Mouse (Mus musculus): ENCODE data around the gene Prdm10. TPM values are rescaled to one million over a fixed set of nuclear protein-coding genes. Genes with fewer than 3 reads are reported as not detected.

The Prdm10 gene
- polyA plus RNA-seq, 1 experiment from 2014 or later, result 9.4 TPM

DNA sequence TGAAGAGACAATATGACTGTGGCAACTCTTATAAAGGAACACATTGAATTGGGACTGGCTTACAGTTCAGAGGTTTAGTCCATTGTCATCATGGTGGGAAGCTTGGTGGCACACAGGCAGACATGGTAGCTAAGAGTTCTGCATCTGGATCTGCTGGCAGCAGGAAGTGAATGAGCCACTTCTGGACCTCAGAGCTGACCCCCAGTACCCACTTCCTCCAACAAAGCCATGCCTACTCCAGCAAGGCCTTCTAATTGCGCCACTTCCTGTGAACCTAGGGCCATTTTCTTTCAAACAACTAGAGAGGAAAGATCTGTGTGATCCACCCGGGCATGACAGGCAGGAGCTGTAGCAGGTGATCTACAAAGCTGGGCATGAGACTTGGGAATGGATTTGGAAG is 72.4 kb downstream of the Prdm10 start:
- WGBS, result 80% methylated on average over 2 of the region's 2 CpGs
- Histone ChIP-seq H3K4me2 (ENCODE audit: low read length) (no peak overlapping the region), H3K27me3 (ENCODE audit: control insufficient read depth, insufficient read depth, low read depth, low read length) (no peaks in the 10 kb centered on the region)

DNA sequence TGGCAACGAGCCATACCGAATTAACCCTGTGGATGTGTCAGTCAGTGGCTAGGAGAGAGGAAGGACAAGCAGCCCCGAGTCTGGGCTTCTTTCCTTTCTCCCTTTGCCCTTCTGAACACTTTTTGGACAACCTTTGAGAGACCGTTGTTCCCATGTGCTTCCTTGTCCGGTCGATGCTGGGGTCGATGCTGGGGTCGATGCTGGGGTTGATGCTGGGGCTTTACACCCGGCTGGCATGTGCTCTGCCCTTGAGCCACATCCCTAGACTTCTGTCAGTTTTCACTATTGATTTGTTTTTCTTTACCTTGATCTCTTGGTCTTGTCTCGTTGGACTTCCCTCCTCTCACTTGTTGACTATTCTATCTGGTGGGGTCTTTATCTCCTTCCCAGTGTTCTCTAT is 73.2 kb downstream of the Prdm10 start:
- WGBS, result 87% methylated on average over 10 of the region's 10 CpGs
- Histone ChIP-seq H3K27ac (ENCODE audit: low read length) (no peak overlapping the region), H3K4me2 (ENCODE audit: low read length) (no peak overlapping the region), H3K4me3 (ENCODE audit: low read depth, low read length) (no peak overlapping the region), H3K9me3 (replicated peaks; ENCODE audit: control insufficient read depth, low read length, poor library complexity, severe bottlenecking) (no peaks in the 10 kb centered on the region), H3K4me1 (ENCODE audit: control insufficient read depth, insufficient read depth, low read length) (no peaks in the 10 kb centered on the region), H3K27me3 (ENCODE audit: control insufficient read depth, insufficient read depth, low read depth, low read length) (no peaks in the 10 kb centered on the region), H3K36me3 (ENCODE audit: control insufficient read depth, insufficient read depth, low read length) (peaks cover 17% of the 10 kb centered on the region), H3K9ac (ENCODE audit: low read depth, low read length) (no peak overlapping the region)
- ATAC-seq, result no peak

More for the DNA sequence above, 72.4 kb downstream of the Prdm10 start:
- no peak overlapping the region for H3K27ac ChIP-seq (ENCODE audit: low read length)
- no peaks in the 10 kb centered on the region for H3K4me1 ChIP-seq (ENCODE audit: control insufficient read depth, insufficient read depth, low read length)
- H3K9ac ChIP-seq (ENCODE audit: low read depth, low read length), result no peak overlapping the region
- no peak overlapping the region for H3K4me3 ChIP-seq (ENCODE audit: low read depth, low read length)
- no peaks in the 10 kb centered on the region for H3K9me3 ChIP-seq (replicated peaks; ENCODE audit: control insufficient read depth, low read length, poor library complexity, severe bottlenecking)
- ATAC-seq, result no peak
- peaks cover 17% of the 10 kb centered on the region for H3K36me3 ChIP-seq (ENCODE audit: control insufficient read depth, insufficient read depth, low read length)

DNA sequence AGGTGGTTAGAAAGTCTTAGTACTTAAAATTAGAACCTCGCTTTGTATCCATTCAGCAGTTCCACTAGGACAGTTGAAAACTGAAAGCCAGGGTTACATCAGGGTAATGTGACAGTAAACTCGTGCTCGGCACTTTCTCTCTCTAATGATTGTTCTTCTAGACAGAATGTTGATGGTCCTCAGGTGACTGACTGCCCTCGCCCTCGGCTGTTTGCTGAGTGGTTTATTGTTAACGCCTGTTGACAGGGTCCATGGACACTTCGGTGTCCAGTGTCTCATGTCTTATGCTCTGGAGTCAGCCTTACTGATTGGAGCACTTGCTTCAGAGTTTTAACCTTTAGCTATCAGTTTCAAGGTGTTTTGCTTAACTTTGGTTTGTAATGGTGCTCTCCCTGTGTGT is 73.7 kb downstream of the Prdm10 start:
- Histone ChIP-seq H3K4me3 (ENCODE audit: low read depth, low read length) (no peak overlapping the region), H3K4me2 (ENCODE audit: low read length) (no peak overlapping the region), H3K4me1 (ENCODE audit: control insufficient read depth, insufficient read depth, low read length) (no peaks in the 10 kb centered on the region), H3K27me3 (ENCODE audit: control insufficient read depth, insufficient read depth, low read depth, low read length) (no peaks in the 10 kb centered on the region), H3K36me3 (ENCODE audit: control insufficient read depth, insufficient read depth, low read length) (peaks cover 21% of the 10 kb centered on the region), H3K9me3 (replicated peaks; ENCODE audit: control insufficient read depth, low read length, poor library complexity, severe bottlenecking) (no peaks in the 10 kb centered on the region), H3K27ac (ENCODE audit: low read length) (no peak overlapping the region), H3K9ac (ENCODE audit: low read depth, low read length) (no peak overlapping the region)
- 89% methylated on average over 7 of the region's 7 CpGs for WGBS
- ATAC-seq, result no peak

DNA sequence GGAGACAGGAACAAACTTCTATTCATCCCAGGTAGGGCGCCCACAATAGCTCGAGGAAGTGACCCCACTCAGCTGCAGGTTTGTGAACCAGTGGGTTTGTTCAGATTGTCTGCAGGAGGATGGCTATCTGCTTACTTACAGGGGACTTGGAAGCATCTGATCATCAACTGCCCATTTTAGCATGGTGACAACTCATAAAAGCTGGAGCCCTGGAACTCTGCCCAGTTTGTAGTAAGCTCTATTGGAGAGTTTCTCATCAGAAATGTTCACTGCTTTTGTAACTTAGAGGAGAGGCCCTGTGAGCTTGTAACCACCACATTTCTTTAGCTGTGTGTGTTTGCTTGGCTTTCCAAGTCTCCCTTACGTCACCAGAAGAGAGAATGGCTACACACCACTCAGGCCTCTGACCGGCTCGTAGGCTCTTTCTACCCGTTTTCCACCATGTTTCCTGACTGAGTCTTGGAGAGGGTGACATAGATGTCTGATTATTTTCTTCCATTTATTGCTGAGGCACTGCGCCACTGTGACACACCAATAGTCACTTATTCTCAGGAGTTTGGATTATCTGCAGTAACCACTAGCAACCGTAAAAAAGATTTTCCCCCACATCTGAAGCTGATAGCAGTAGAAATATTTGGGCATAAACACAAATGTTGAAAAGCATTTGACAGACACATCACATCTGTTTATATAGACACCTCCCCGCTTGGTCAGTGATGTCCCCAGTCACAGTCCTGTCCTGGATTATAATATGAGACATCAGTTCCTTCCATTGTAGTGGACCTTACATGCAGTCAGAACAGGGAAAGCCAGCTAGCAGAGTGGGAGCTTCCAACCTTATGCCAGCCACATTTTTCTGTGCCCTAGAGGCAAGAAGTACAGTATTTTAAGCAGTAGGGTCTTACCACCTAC is 83.6 kb downstream of the Prdm10 start:
- no peak overlapping the region for H3K4me2 ChIP-seq (ENCODE audit: low read length)
- H3K9ac ChIP-seq (ENCODE audit: low read depth, low read length), result no peak overlapping the region
- no peak for ATAC-seq
- no peaks in the 10 kb centered on the region for H3K27me3 ChIP-seq (ENCODE audit: control insufficient read depth, insufficient read depth, low read depth, low read length)
- no peaks in the 10 kb centered on the region for H3K9me3 ChIP-seq (replicated peaks; ENCODE audit: control insufficient read depth, low read length, poor library complexity, severe bottlenecking)
- H3K36me3 ChIP-seq (ENCODE audit: control insufficient read depth, insufficient read depth, low read length), result peaks cover 18% of the 10 kb centered on the region
- H3K27ac ChIP-seq (ENCODE audit: low read length), result no peak overlapping the region
- no peak overlapping the region for H3K4me3 ChIP-seq (ENCODE audit: low read depth, low read length)
- WGBS, result 87% methylated on average over 9 of the region's 9 CpGs
- no peaks in the 10 kb centered on the region for H3K4me1 ChIP-seq (ENCODE audit: control insufficient read depth, insufficient read depth, low read length)

DNA sequence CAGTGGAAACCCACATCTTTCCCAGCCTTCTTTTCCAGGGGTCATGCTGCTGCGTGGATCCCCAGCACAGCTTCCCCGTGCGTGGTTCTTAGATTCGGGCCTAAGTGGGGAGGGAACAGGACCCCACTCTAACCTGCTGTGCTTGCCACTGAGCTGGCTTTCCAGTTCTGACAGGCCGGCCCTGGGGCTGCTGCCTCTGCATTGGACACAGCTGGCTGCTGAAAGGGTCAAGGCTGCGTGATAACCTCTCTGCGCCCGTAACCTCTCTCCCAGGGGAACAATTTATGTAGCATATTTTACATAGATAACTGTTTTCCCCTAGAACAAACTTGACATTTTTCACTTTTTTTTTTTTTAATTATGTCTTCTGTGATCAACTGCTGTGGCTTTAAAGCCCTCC is 84.7 kb downstream of the Prdm10 start:
- Histone ChIP-seq H3K9me3 (replicated peaks; ENCODE audit: control insufficient read depth, low read length, poor library complexity, severe bottlenecking) (no peaks in the 10 kb centered on the region), H3K27me3 (ENCODE audit: control insufficient read depth, insufficient read depth, low read depth, low read length) (no peaks in the 10 kb centered on the region), H3K36me3 (ENCODE audit: control insufficient read depth, insufficient read depth, low read length) (peaks cover 15% of the 10 kb centered on the region), H3K9ac (ENCODE audit: low read depth, low read length) (no peak overlapping the region), H3K4me1 (ENCODE audit: control insufficient read depth, insufficient read depth, low read length) (no peaks in the 10 kb centered on the region), H3K4me3 (ENCODE audit: low read depth, low read length) (no peak overlapping the region), H3K4me2 (ENCODE audit: low read length) (no peak overlapping the region), H3K27ac (ENCODE audit: low read length) (no peak overlapping the region)
- WGBS, result 91% methylated on average over 8 of the region's 8 CpGs
- no peak for ATAC-seq

DNA sequence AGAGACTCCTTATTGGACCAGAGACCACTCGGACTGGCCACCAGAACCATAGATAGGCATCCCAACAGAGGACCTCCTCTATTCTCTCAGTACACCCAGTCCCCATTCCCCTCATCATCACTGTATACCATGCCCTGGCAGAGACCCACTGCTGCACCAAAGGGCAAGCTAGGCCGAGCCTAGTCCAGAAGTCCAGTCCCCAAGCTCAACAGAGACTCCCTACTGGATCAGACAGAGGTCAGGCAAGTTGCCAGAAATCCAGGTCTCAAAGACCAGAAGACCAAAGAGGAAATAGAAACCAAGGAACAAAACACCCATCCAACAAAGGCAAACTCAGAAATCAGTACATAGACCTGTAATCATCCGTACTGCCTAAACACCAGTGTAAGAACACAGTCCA is 91.4 kb downstream of the Prdm10 start:
- Histone ChIP-seq H3K4me1 (ENCODE audit: control insufficient read depth, insufficient read depth, low read length) (no peaks in the 10 kb centered on the region), H3K9me3 (replicated peaks; ENCODE audit: control insufficient read depth, low read length, poor library complexity, severe bottlenecking) (no peaks in the 10 kb centered on the region; the same call in 1 of the 2 replicates), H3K9ac (ENCODE audit: low read depth, low read length) (no peak overlapping the region), H3K4me3 (ENCODE audit: low read depth, low read length) (no peak overlapping the region), H3K4me2 (ENCODE audit: low read length) (no peak overlapping the region), H3K27me3 (ENCODE audit: control insufficient read depth, insufficient read depth, low read depth, low read length) (no peaks in the 10 kb centered on the region), H3K36me3 (ENCODE audit: control insufficient read depth, insufficient read depth, low read length) (peaks cover 18% of the 10 kb centered on the region), H3K27ac (ENCODE audit: low read length) (no peak overlapping the region)
- no peak for ATAC-seq
- WGBS, result 94% methylated on average over 3 of the region's 3 CpGs

DNA sequence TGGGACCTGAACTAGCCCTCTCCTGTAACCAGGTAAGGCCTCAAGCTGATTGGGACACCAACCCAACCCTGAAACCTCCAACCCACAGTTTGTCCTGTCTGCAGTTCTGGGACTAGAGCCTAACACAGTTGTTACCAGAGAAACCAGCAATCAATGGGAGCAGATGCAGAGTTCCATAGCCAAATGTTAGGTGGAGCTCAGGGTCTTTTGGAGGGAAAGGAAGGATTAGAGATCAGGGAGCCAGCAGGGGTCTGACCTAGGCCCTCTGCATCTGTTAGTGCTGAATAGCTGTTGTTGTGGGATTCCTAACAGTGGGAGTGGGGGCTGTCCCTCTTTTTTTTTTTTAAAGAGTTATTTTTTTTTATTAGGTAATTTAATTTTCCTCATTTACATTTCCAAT is 96.3 kb downstream of the Prdm10 start:
- no peaks in the 10 kb centered on the region; the same call in 1 of the 2 replicates for H3K9me3 ChIP-seq (replicated peaks; ENCODE audit: control insufficient read depth, low read length, poor library complexity, severe bottlenecking)
- no peak for ATAC-seq
- no peaks in the 10 kb centered on the region for H3K4me1 ChIP-seq (ENCODE audit: control insufficient read depth, insufficient read depth, low read length)
- no peak overlapping the region for H3K4me3 ChIP-seq (ENCODE audit: low read depth, low read length)
- no peak overlapping the region for H3K9ac ChIP-seq (ENCODE audit: low read depth, low read length)
- H3K27me3 ChIP-seq (ENCODE audit: control insufficient read depth, insufficient read depth, low read depth, low read length), result no peaks in the 10 kb centered on the region
- H3K4me2 ChIP-seq (ENCODE audit: low read length), result no peak overlapping the region
- no peak overlapping the region for H3K27ac ChIP-seq (ENCODE audit: low read length)
- peaks cover 10% of the 10 kb centered on the region for H3K36me3 ChIP-seq (ENCODE audit: control insufficient read depth, insufficient read depth, low read length)

DNA sequence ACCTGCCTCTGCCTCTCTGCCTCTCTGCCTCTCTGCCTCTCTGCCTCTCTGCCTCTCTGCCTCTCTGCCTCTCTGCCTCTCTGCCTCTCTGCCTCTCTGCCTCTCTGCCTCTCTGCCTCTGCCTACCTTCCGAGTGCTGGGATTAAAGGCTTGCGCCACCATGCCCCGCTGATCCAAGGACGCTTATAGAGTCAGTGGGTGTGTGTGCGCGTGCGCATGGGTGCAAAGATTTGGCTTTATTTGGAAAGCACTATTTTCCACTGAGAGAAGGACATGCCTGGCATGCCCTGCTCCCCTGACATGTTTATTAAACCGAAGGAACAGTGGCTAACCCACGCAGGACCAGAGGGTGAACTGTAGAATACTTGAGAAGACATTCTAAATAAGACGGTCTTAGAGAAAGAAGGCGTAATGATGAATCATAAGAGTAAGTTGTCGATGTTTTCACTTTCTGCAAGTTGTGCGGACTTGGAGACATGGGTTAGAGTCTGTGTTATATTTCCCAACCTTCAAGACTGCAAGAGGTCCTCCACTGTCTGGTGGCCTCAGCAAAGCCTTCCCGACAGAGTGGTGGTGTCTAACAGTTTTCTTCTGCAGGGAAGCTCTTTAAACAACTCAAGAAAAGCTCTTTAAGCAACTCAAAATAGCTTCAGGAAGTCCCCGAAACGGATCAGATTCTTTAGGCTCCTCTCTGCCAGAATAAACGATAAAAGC is 104.6 kb downstream of the Prdm10 start:
- Histone ChIP-seq H3K27me3 (ENCODE audit: control insufficient read depth, insufficient read depth, low read depth, low read length) (no peaks in the 10 kb centered on the region), H3K36me3 (ENCODE audit: control insufficient read depth, insufficient read depth, low read length) (0 out of 2 replicates have a peak, but pooled peaks cover 2% of the 10 kb centered on the region), H3K9me3 (replicated peaks; ENCODE audit: control insufficient read depth, low read length, poor library complexity, severe bottlenecking) (no peaks in the 10 kb centered on the region), H3K27ac (ENCODE audit: low read length) (no peak overlapping the region), H3K9ac (ENCODE audit: low read depth, low read length) (no peak overlapping the region), H3K4me1 (ENCODE audit: control insufficient read depth, insufficient read depth, low read length) (peaks cover 19% of the 10 kb centered on the region), H3K4me3 (ENCODE audit: low read depth, low read length) (no peak overlapping the region), H3K4me2 (ENCODE audit: low read length) (peak overlapping the region; percentile 65)
- ATAC-seq, result no peak
- WGBS, result 83% methylated on average over 17 of the region's 17 CpGs

DNA sequence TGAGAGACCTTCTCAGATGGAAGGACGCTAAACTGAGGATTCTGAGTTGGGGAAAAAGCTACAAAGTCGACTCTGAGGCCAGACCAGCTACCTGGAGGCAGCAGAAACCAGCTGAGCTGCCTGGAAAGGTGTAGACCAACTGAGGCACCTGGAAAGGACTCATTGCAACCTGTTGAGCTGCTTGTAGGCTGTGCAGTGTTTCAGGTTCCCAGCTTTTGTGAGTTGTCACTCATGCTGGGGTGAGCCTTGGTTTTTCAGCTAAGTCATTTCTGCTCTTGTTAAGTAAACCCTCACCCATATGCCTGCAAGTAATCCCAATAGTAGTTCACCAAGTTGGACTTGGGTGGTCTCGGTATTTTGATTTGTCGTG is 105.1 kb downstream of the Prdm10 start:
- H3K9me3 ChIP-seq (replicated peaks; ENCODE audit: control insufficient read depth, low read length, poor library complexity, severe bottlenecking), result no peaks in the 10 kb centered on the region
- H3K27me3 ChIP-seq (ENCODE audit: control insufficient read depth, insufficient read depth, low read depth, low read length), result no peaks in the 10 kb centered on the region
- peak overlapping the region; percentile 65 for H3K4me2 ChIP-seq (ENCODE audit: low read length)
- H3K27ac ChIP-seq (ENCODE audit: low read length), result no peak overlapping the region
- peak overlapping the region; percentile 88 for H3K4me3 ChIP-seq (ENCODE audit: low read depth, low read length)
- H3K9ac ChIP-seq (ENCODE audit: low read depth, low read length), result peak overlapping the region; percentile 82
- peaks cover 19% of the 10 kb centered on the region for H3K4me1 ChIP-seq (ENCODE audit: control insufficient read depth, insufficient read depth, low read length)
- peak; percentile 61 for ATAC-seq
- 28% methylated on average over 4 of the region's 4 CpGs for WGBS
- H3K36me3 ChIP-seq (ENCODE audit: control insufficient read depth, insufficient read depth, low read length), result peaks cover 3% of the 10 kb centered on the region

All from midbrain, embryonic 16.5 days (tissue).